Mouse (Mus musculus) liver, embryonic 14.5 days (tissue): ENCODE measurements around the gene Tmem143.

ENCODE experiments used
- CTCF ChIP-seq: IDR thresholded peaks from 2 replicates; pipeline ENCODE4 v1.5.1; 2016; ENCODE audit warnings: antibody characterized with exemption, low read depth, control low read depth
- EP300 ChIP-seq: IDR thresholded peaks from 2 replicates; pipeline ENCODE4 v1.6.1; 2016; ENCODE audit warnings: antibody characterized with exemption, low read depth

- TF ChIP-seq CTCF (no peak), EP300 (no peak)
These were observed 32.3 kb upstream of the Tmem143 start for GRCm38 (mm10) chr7:45864435-45864834.
